Mouse (Mus musculus) lung, adult 2 months (tissue): ENCODE results near the gene Cdhr5. TPM values are rescaled to one million over a fixed set of nuclear protein-coding genes. Genes with fewer than 3 reads are reported as not detected.
A peak's percentile ranks its signal among the peaks of the same experiment; 100 is the strongest.

Source experiments
- DNase-seq: peaks from one replicate; pipeline ENCODE4 v3.0.0; 2022
- H3K4me1 ChIP-seq: fragments of 200-500 bp; 2 replicates; pipeline ENCODE4 v1.6.1; 2011; ENCODE audit warnings: low read length; ENCODE audit not compliant: control insufficient read depth, insufficient read depth
- H3K4me3 ChIP-seq: fragments of 200-500 bp; replicated peaks from 2 replicates; pipeline ENCODE3; 2011; ENCODE audit warnings: low read depth, mild to moderate bottlenecking, control low read depth, low read length; ENCODE audit errors: extremely low read depth
- CTCF ChIP-seq: fragments of 200-500 bp; IDR thresholded peaks from 2 replicates; pipeline ENCODE4 v1.5.1; 2011; ENCODE audit warnings: mild to moderate bottlenecking, low read length, control low read depth; ENCODE audit not compliant: insufficient read depth
- POLR2A ChIP-seq: fragments of 200-500 bp; IDR thresholded peaks from 2 replicates; pipeline ENCODE4 v1.6.1; 2011; ENCODE audit warnings: low read depth, mild to moderate bottlenecking, control low read depth, low read length, borderline replicate concordance; ENCODE audit errors: extremely low read depth
- WGBS: fragments of 180-500 bp; shearing (Covaris S2); methylation state at CpG from one replicate; pipeline ENCODE4 v1.1.7; 2018; 5-methylcytosine and 5-hydroxymethylcytosine counted together
- polyA plus RNA-seq: library from polyadenylated mRNA; depleted of rRNA; stranded (reverse); fragments of >200 nt; gene quantifications from 2 replicates; pipeline ENCODE4 v1.2.3, GENCODE M21; 2012; rRNA removed

The Cdhr5 gene
- polyA plus RNA-seq = 0.11 and 1.5 TPM in 2 replicates

GRCm38 (mm10) chr7:141276546-141276945 lies at the start of gene Cdhr5:
Cdhr5 (minus strand) TSS chr7:141276786.
- Histone ChIP-seq H3K4me1 (0 out of 2 replicates have a peak, but pooled peaks cover 2% of the 10 kb centered on the region), H3K4me3 (no peak within 1 kb of the TSS)
- no peak for DNase-seq
- TF ChIP-seq CTCF (no peak), POLR2A (no peak)
- 65% methylated on average over 11 of the region's 11 CpGs for WGBS

- no peak overlapping the region for H3K4me3 ChIP-seq
- peaks cover 15% of the 10 kb centered on the region for H3K4me1 ChIP-seq
- no peak for DNase-seq
- 59% methylated on average over 1 of the region's 1 CpGs for WGBS
- TF ChIP-seq CTCF (no peak), POLR2A (no peak)
Observed at GRCm38 (mm10) chr7:141324686-141325085, 48.1 kb upstream of the Cdhr5 start.

- WGBS = 73% methylated on average over 2 of the region's 2 CpGs
Observed at GRCm38 (mm10) chr7:141319446-141319845, 42.9 kb upstream of the Cdhr5 start.

GRCm38 (mm10) chr7:141317619-141318132 lies 41.1 kb upstream of the Cdhr5 start:
- no peaks in the 10 kb centered on the region for H3K4me1 ChIP-seq
- no peak overlapping the region for H3K4me3 ChIP-seq
- TF ChIP-seq POLR2A = no peak
- TF ChIP-seq CTCF = no peak
- DNase-seq = no peak
- WGBS = 70% methylated on average over 1 of the region's 1 CpGs

More at GRCm38 (mm10) chr7:141319446-141319845, 42.9 kb upstream of the Cdhr5 start:
- H3K4me1 ChIP-seq = no peaks in the 10 kb centered on the region
- no peak overlapping the region for H3K4me3 ChIP-seq
- no peak for TF ChIP-seq POLR2A
- DNase-seq = no peak

GRCm38 (mm10) chr7:141315974-141316373 lies 39.4 kb upstream of the Cdhr5 start:
- 73% methylated on average over 5 of the region's 5 CpGs for WGBS
- no peak overlapping the region for H3K4me3 ChIP-seq
- no peak for TF ChIP-seq POLR2A
- peak; percentile 64 for TF ChIP-seq CTCF
- no peaks in the 10 kb centered on the region for H3K4me1 ChIP-seq
- peak; percentile 34 for DNase-seq

GRCm38 (mm10) chr7:141315076-141315475 lies 38.5 kb upstream of the Cdhr5 start:
- no peak overlapping the region for H3K4me3 ChIP-seq
- WGBS = 83% methylated on average over 8 of the region's 8 CpGs

GRCm38 (mm10) chr7:141314416-141314815 lies 37.8 kb upstream of the Cdhr5 start:
- DNase-seq = no peak
- 84% methylated on average over 2 of the region's 2 CpGs for WGBS
- TF ChIP-seq CTCF (no peak), POLR2A (no peak)
- Histone ChIP-seq H3K4me1 (no peaks in the 10 kb centered on the region), H3K4me3 (no peak overlapping the region)

More at GRCm38 (mm10) chr7:141315076-141315475, 38.5 kb upstream of the Cdhr5 start:
- DNase-seq = no peak
- H3K4me1 ChIP-seq = no peaks in the 10 kb centered on the region
- TF ChIP-seq CTCF (no peak), POLR2A (no peak)

GRCm38 (mm10) chr7:141304537-141304936 lies 28.0 kb upstream of the Cdhr5 start:
- H3K4me3 ChIP-seq = no peak overlapping the region

GRCm38 (mm10) chr7:141302702-141303268 lies 26.2 kb upstream of the Cdhr5 start:
- DNase-seq = no peak
- no peaks in the 10 kb centered on the region for H3K4me1 ChIP-seq
- H3K4me3 ChIP-seq = no peak overlapping the region
- no peak for TF ChIP-seq POLR2A
- TF ChIP-seq CTCF = no peak
- 87% methylated on average over 1 of the region's 1 CpGs for WGBS

More at GRCm38 (mm10) chr7:141304537-141304936, 28.0 kb upstream of the Cdhr5 start:
- no peak for TF ChIP-seq CTCF
- no peak for TF ChIP-seq POLR2A
- 85% methylated on average over 4 of the region's 4 CpGs for WGBS
- DNase-seq = no peak
- H3K4me1 ChIP-seq = no peaks in the 10 kb centered on the region

- Histone ChIP-seq H3K4me1 (no peaks in the 10 kb centered on the region), H3K4me3 (no peak overlapping the region)
- TF ChIP-seq CTCF (no peak), POLR2A (no peak)
- 93% methylated on average over 9 of the region's 9 CpGs for WGBS
- DNase-seq = no peak
Observed at GRCm38 (mm10) chr7:141301386-141301785, 24.8 kb upstream of the Cdhr5 start.
